Mouse (Mus musculus) myocyte (in vitro differentiated cells): Measurements from ENCODE around the gene Wdr27.

Experiments
- E2F4 ChIP-seq: IDR thresholded peaks from one replicate; pipeline ENCODE4 v1.6.1; 2011; ENCODE audit warnings: mild to moderate bottlenecking, control low read depth, moderate library complexity; ENCODE audit not compliant: insufficient read depth
- POLR2A ChIP-seq: IDR thresholded peaks from one replicate; pipeline ENCODE4 v1.6.1; 2011; ENCODE audit warnings: low read depth, mild to moderate bottlenecking, control low read depth, moderate library complexity; ENCODE audit not compliant: insufficient read length

GRCm38 (mm10) chr17:14906611-14907010, 36.3 kb downstream of the Wdr27 start:
- TF ChIP-seq POLR2A: no peak
- TF ChIP-seq E2F4: no peak
